Mouse (Mus musculus): ENCODE data around the gene Pcsk6. TPM values are rescaled to one million over a fixed set of nuclear protein-coding genes. Genes with fewer than 3 reads are reported as not detected.
A peak's percentile ranks its signal among the peaks of the same experiment; 100 is the strongest.

The Pcsk6 gene
- polyA plus RNA-seq, 2 experiments, result 0.88 to 1.5 TPM

GRCm38 (mm10) chr7:66079364-66080230, 218.1 kb downstream of the Pcsk6 start, which contains the start of gene Selenos:
Gene Selenos, plus strand, starts transcription at chr7:66079649.
- peaks cover 29% of the 10 kb centered on the region for H3K36me3 ChIP-seq (replicated peaks; ENCODE audit: control insufficient read depth, insufficient read depth, low read depth)
- peaks cover 10 to 13% of the 10 kb centered on the region in 2 experiments for H3K4me1 ChIP-seq (replicated peaks; ENCODE audit: control insufficient read depth in 2 of 2, insufficient read depth in 2 of 2, low read length in 1 of 2)
- under 1% methylated on average over 65 of the region's 65 CpGs for WGBS (ENCODE audit: insufficient replicate concordance)
- H3K4me3 ChIP-seq (ENCODE audit: insufficient read depth in 1 of 2, low read depth in 2 of 2, low read length in 2 of 2), result peak within 1 kb of the TSS; percentile 76 to 78
- peak within 1 kb of the TSS; percentile 39 for H3K27ac ChIP-seq
- DNase-seq (ENCODE audit: low read depth in 3 of 3, low spot score in 3 of 3) (peak; percentile 95 to 96 (median 96)), ATAC-seq (ENCODE audit: insufficient read depth) (peak; percentile 100)
- no peaks in the 10 kb centered on the region for H3K9me3 ChIP-seq (ENCODE audit: control insufficient read depth, low read length)
- H3K9ac ChIP-seq (replicated peaks), result peak within 1 kb of the TSS; percentile 68
- TF ChIP-seq EP300 (IDR thresholded peaks at IDR 0.05; ENCODE audit: low read depth), result no peak
- TF ChIP-seq CTCF (IDR thresholded peaks at IDR 0.05; ENCODE audit: low read depth), result no peak
- no peaks in the 10 kb centered on the region for H3K27me3 ChIP-seq (ENCODE audit: control insufficient read depth, insufficient read depth, low read length)
- peak within 1 kb of the TSS; percentile 89 for H3K4me2 ChIP-seq (ENCODE audit: low read depth)

GRCm38 (mm10) chr7:66080231-66080613, 218.7 kb downstream of the Pcsk6 start:
- Histone ChIP-seq H3K27me3 (ENCODE audit: control insufficient read depth, insufficient read depth, low read length) (no peaks in the 10 kb centered on the region), H3K4me3 (ENCODE audit: insufficient read depth in 1 of 2, low read depth in 2 of 2, low read length in 2 of 2) (peak overlapping the region; percentile 76 to 78), H3K9ac (replicated peaks) (peak overlapping the region; percentile 68), H3K4me1 (replicated peaks; ENCODE audit: control insufficient read depth in 2 of 2, insufficient read depth in 2 of 2, low read length in 1 of 2) (peaks cover 10 to 13% of the 10 kb centered on the region in 2 experiments), H3K4me2 (ENCODE audit: low read depth) (peak overlapping the region; percentile 89), H3K36me3 (replicated peaks; ENCODE audit: control insufficient read depth, insufficient read depth, low read depth) (peaks cover 24% of the 10 kb centered on the region), H3K27ac (no peak overlapping the region), H3K9me3 (ENCODE audit: control insufficient read depth, low read length) (no peaks in the 10 kb centered on the region)
- TF ChIP-seq EP300 (IDR thresholded peaks at IDR 0.05; ENCODE audit: low read depth), result no peak
- TF ChIP-seq CTCF (IDR thresholded peaks at IDR 0.05; ENCODE audit: low read depth), result no peak
- ATAC-seq (ENCODE audit: insufficient read depth) (no peak), DNase-seq (ENCODE audit: low read depth in 3 of 3, low spot score in 3 of 3) (no peak)
- WGBS (ENCODE audit: insufficient replicate concordance), result 39% methylated on average over 5 of the region's 5 CpGs

- Histone ChIP-seq H3K9ac (replicated peaks) (no peak overlapping the region), H3K9me3 (ENCODE audit: control insufficient read depth, low read length) (no peaks in the 10 kb centered on the region), H3K4me1 (replicated peaks; ENCODE audit: control insufficient read depth in 2 of 2, insufficient read depth in 2 of 2, low read length in 1 of 2) (peaks cover 7 to 12% of the 10 kb centered on the region in 2 experiments), H3K27me3 (ENCODE audit: control insufficient read depth, insufficient read depth, low read length) (no peaks in the 10 kb centered on the region), H3K4me3 (ENCODE audit: insufficient read depth in 1 of 2, low read depth in 2 of 2, low read length in 2 of 2) (no peak overlapping the region), H3K4me2 (ENCODE audit: low read depth) (no peak overlapping the region), H3K36me3 (replicated peaks; ENCODE audit: control insufficient read depth, insufficient read depth, low read depth) (peaks cover 24% of the 10 kb centered on the region), H3K27ac (no peak overlapping the region)
- WGBS (ENCODE audit: insufficient replicate concordance), result 78% methylated on average over 6 of the region's 6 CpGs
- ATAC-seq (ENCODE audit: insufficient read depth), result no peak
- TF ChIP-seq CTCF (IDR thresholded peaks at IDR 0.05; ENCODE audit: low read depth) (no peak), EP300 (IDR thresholded peaks at IDR 0.05; ENCODE audit: low read depth) (no peak)
- no peak for DNase-seq (ENCODE audit: low read depth in 3 of 3, low spot score in 3 of 3)
These were observed 222.2 kb downstream of the Pcsk6 start for GRCm38 (mm10) chr7:66083757-66084156.

GRCm38 (mm10) chr7:66084546-66084945, 223.0 kb downstream of the Pcsk6 start:
- Histone ChIP-seq H3K27me3 (ENCODE audit: control insufficient read depth, insufficient read depth, low read length) (no peaks in the 10 kb centered on the region), H3K4me3 (ENCODE audit: insufficient read depth in 1 of 2, low read depth in 2 of 2, low read length in 2 of 2) (no peak overlapping the region), H3K27ac (no peak overlapping the region), H3K9me3 (ENCODE audit: control insufficient read depth, low read length) (no peaks in the 10 kb centered on the region), H3K4me1 (replicated peaks; ENCODE audit: control insufficient read depth in 2 of 2, insufficient read depth in 2 of 2, low read length in 1 of 2) (peaks cover 5 to 8% of the 10 kb centered on the region in 2 experiments), H3K9ac (replicated peaks) (no peak overlapping the region), H3K4me2 (ENCODE audit: low read depth) (no peak overlapping the region), H3K36me3 (replicated peaks; ENCODE audit: control insufficient read depth, insufficient read depth, low read depth) (peaks cover 29% of the 10 kb centered on the region)
- WGBS (ENCODE audit: insufficient replicate concordance), result 68% methylated on average over 7 of the region's 7 CpGs
- ATAC-seq (ENCODE audit: insufficient read depth) (no peak), DNase-seq (ENCODE audit: low read depth in 3 of 3, low spot score in 3 of 3) (no peak)
- TF ChIP-seq EP300 (IDR thresholded peaks at IDR 0.05; ENCODE audit: low read depth), result no peak
- TF ChIP-seq CTCF (IDR thresholded peaks at IDR 0.05; ENCODE audit: low read depth), result no peak

- ATAC-seq (ENCODE audit: insufficient read depth), result no peak
- Histone ChIP-seq H3K36me3 (replicated peaks; ENCODE audit: control insufficient read depth, insufficient read depth, low read depth) (peaks cover 29% of the 10 kb centered on the region), H3K4me1 (replicated peaks; ENCODE audit: control insufficient read depth in 2 of 2, insufficient read depth in 2 of 2, low read length in 1 of 2) (no peaks in the 10 kb centered on the region), H3K27ac (no peak overlapping the region), H3K9ac (replicated peaks) (no peak overlapping the region), H3K4me3 (ENCODE audit: insufficient read depth in 1 of 2, low read depth in 2 of 2, low read length in 2 of 2) (no peak overlapping the region), H3K4me2 (ENCODE audit: low read depth) (no peak overlapping the region), H3K27me3 (ENCODE audit: control insufficient read depth, insufficient read depth, low read length) (no peaks in the 10 kb centered on the region), H3K9me3 (ENCODE audit: control insufficient read depth, low read length) (no peaks in the 10 kb centered on the region)
- 83% methylated on average over 4 of the region's 4 CpGs for WGBS (ENCODE audit: insufficient replicate concordance)
- TF ChIP-seq CTCF (IDR thresholded peaks at IDR 0.05; ENCODE audit: low read depth), result no peak
- TF ChIP-seq EP300 (IDR thresholded peaks at IDR 0.05; ENCODE audit: low read depth), result no peak
- DNase-seq (ENCODE audit: low read depth in 3 of 3, low spot score in 3 of 3), result no peak
These were observed 226.1 kb downstream of the Pcsk6 start for GRCm38 (mm10) chr7:66087652-66088051.

Measured in liver, embryonic 14.5 days (tissue).